28 mouse cellular contexts compared by ENCODE assay signal in the genomic region with DNA sequence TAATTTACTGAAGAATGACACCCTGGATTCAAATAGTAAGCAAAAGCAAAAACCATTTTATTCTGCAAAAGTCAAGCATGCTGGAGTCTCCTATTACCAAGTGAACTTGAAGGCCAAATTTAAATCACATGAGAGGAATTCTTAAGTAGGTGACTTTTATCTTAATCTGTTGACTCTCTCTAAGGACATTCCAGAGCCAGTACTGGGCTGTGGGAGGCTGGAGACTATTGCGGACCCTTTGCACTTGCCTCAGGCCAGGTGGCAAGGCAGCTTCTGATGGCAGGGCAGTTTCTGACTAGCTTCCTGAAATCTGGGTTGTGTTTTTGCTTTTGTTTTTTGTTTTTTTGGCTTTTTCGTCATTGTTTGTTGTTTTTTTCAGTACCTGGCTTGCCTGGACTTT.
"Had no signal": no experiment of that assay in that cellular context is flagged by ENCODE, and none has a peak within 500 bp of the region (broad histone marks: within the 10 kb centered on the region; RNA-seq: fewer than 3 reads in every experiment).

No protein-coding gene starts in this region.

- H3K4me3 ChIP-seq: embryonic facial prominence, embryonic 10.5 days; embryonic facial prominence, embryonic 12.5 days; embryonic facial prominence, embryonic 13.5 days; embryonic facial prominence, embryonic 15.5 days; erythroblast, embryonic 14.5 days; forebrain, embryonic 10.5 days; forebrain, embryonic 12.5 days; forebrain, embryonic 13.5 days; forebrain, embryonic 15.5 days; gastrocnemius, adult 2 months had no signal

- ATAC-seq: forebrain, embryonic 13.5 days; forebrain, embryonic 14.5 days; forebrain, embryonic 15.5 days; forebrain, embryonic 16.5 days; forebrain, postnatal 0 days had no signal

- DNase-seq: cerebellum, adult 18-20 months; cerebellum, adult 2 months; cerebellum, adult 8-10 months; cerebellum, adult 9-10 months; cerebellum, adult 9-11 months; cerebellum, postnatal 10 days; cerebellum, postnatal 14 days; cerebellum, postnatal 25 days; cerebellum, postnatal 36 days; embryo, embryonic 11 days; forebrain, postnatal 0 days; gastrocnemius, adult 2 months; gastrocnemius, postnatal 10 days; gastrocnemius, postnatal 14 days; gastrocnemius, postnatal 25 days; gastrocnemius, postnatal 36 days; heart, adult 11 months had no signal

- H3K27me3 ChIP-seq: embryonic facial prominence, embryonic 12.5 days; embryonic facial prominence, embryonic 13.5 days; embryonic facial prominence, embryonic 15.5 days; forebrain, embryonic 12.5 days; forebrain, embryonic 13.5 days; forebrain, embryonic 15.5 days had no signal

- H3K9ac ChIP-seq: embryonic facial prominence, embryonic 12.5 days; embryonic facial prominence, embryonic 13.5 days; embryonic facial prominence, embryonic 15.5 days; forebrain, embryonic 12.5 days; forebrain, embryonic 13.5 days; forebrain, embryonic 15.5 days; forebrain, postnatal 0 days had no signal

- H3K27ac ChIP-seq: embryonic facial prominence, embryonic 10.5 days; embryonic facial prominence, embryonic 12.5 days; embryonic facial prominence, embryonic 13.5 days; embryonic facial prominence, embryonic 15.5 days; forebrain, embryonic 10.5 days; forebrain, embryonic 12.5 days; forebrain, embryonic 13.5 days; forebrain, embryonic 15.5 days; gastrocnemius, adult 2 months had no signal

- H3K4me2 ChIP-seq: embryonic facial prominence, embryonic 12.5 days; embryonic facial prominence, embryonic 13.5 days; embryonic facial prominence, embryonic 15.5 days; forebrain, embryonic 12.5 days; forebrain, embryonic 13.5 days; forebrain, embryonic 15.5 days had no signal

- H3K4me1 ChIP-seq: embryonic facial prominence, embryonic 10.5 days; embryonic facial prominence, embryonic 12.5 days; embryonic facial prominence, embryonic 13.5 days; embryonic facial prominence, embryonic 15.5 days; forebrain, embryonic 10.5 days; forebrain, embryonic 12.5 days; forebrain, embryonic 13.5 days; forebrain, embryonic 15.5 days had no signal

- H3K9me3 ChIP-seq: embryonic facial prominence, embryonic 10.5 days; embryonic facial prominence, embryonic 12.5 days; embryonic facial prominence, embryonic 15.5 days; forebrain, embryonic 10.5 days; forebrain, embryonic 12.5 days; forebrain, embryonic 13.5 days; forebrain, embryonic 15.5 days had no signal

- H3K36me3 ChIP-seq: embryonic facial prominence, embryonic 10.5 days; embryonic facial prominence, embryonic 12.5 days; embryonic facial prominence, embryonic 13.5 days; embryonic facial prominence, embryonic 15.5 days; forebrain, embryonic 10.5 days; forebrain, embryonic 12.5 days; forebrain, embryonic 15.5 days had no signal
